Mouse (Mus musculus): ENCODE data around the gene Gipc2.

GRCm38 (mm10) chr3:152213416-152213815 is 47.4 kb upstream of the Gipc2 start:
- TF ChIP-seq CTCF (IDR thresholded peaks at IDR 0.05; ENCODE audit: borderline replicate concordance, insufficient read depth, low read length) (no peak), POLR2A (IDR thresholded peaks at IDR 0.05; ENCODE audit: low read depth, low read length) (no peak)

Measured in embryonic fibroblast, embryonic 13.5 days (primary cell).